Mouse (Mus musculus): ENCODE measurements around the gene Usp25.

Gene Usp25

DNA sequence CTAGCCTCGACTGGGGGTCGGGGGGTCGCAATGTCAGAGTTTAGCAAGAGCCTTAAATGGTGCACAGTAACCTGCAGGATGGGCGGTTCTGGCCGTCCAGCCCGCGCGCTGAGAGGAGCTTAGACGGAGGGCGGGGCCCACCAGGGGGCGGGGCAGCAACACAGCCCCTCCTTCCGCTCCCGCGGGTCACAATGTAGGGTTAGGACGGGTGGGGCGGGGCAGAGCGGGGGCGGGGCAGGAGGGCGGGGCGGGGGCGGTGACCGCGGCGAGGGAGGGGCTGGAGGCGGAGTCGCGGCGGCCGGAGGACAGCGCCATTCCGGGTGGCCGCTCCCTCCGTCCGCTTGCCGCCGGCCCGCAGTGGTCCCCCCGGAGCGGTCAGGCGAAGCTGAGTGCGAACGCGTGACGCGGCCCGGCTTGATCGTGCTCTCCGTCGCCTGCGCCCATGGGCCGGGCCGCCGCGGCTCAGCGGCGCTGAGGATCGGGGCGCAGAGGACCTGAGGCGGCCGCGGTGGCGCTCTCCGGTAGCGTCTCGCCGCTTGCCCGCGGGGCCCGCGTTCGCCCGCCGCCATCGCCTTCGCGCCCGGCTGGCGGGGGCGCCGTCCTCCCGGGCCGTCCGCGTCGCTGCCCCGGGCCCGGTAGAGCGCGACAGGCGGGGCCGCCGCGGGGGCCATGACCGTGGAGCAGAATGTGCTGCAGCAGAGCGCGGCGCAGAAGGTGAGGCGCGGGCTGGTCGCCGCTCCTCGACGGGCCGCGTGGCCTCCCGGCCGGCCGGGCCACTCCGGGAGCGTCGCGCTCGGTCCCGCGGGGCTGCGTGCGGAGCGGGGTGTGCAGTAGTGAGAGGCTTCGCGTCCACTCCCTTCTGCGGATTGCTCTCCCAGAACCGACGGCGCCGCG is at the start of gene Usp25:
TSS of gene Usp25 (plus strand) at position 280 of the 894 bp plus-strand sequence.
- DNase-seq, result peak; percentile 97

DNA sequence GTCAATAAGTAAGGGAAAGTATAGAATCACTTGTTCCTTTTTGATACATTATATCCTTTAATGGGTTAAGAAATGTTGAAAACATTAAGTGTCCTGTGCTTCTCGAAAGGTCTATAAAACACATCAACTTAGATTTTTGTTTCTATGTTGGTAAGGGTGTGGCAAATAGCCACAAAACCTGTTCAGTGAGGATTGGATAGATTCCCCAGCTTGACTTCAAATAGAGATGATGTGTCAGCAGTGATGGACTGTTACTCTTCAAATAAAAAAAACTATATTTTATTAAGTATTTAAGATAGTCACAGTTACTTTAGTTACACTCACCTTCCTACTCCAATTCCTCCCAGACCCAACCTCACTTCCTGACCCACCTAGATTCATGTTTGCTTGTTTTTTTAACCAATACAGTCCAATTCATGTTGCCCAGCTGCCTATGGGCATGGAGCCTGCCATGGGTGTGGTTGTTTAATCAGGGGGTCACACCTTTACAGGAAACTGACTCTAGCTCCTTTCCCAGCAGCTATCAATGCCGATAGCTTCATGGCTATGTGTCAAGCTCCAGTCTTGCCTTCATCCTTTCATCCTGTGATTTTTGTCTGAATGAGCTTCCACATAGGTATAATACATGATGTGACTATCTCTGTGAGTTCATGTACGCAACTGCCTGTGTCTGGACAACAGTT is 45.8 kb upstream of the Usp25 start:
- peak; percentile 15 for DNase-seq

DNA sequence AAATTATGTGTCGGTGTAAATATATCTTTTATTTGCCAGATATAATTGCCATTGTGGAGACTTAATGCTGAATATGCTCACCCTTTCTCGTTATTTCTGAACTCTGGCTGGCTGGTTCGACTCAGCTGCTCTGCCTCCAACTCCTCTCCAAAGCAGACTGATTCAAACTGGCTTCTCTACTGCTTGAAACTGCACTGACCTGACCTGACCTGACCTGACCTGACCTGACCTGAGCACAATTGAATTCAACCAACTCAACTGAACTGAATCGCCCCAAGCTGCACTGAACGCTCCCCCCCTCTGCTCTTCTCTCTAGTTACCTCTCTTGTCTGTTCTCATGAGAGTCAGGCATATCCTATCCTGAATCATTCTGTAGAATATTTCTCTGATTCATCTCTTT is 42.3 kb upstream of the Usp25 start:
- DNase-seq, result no peak

DNA sequence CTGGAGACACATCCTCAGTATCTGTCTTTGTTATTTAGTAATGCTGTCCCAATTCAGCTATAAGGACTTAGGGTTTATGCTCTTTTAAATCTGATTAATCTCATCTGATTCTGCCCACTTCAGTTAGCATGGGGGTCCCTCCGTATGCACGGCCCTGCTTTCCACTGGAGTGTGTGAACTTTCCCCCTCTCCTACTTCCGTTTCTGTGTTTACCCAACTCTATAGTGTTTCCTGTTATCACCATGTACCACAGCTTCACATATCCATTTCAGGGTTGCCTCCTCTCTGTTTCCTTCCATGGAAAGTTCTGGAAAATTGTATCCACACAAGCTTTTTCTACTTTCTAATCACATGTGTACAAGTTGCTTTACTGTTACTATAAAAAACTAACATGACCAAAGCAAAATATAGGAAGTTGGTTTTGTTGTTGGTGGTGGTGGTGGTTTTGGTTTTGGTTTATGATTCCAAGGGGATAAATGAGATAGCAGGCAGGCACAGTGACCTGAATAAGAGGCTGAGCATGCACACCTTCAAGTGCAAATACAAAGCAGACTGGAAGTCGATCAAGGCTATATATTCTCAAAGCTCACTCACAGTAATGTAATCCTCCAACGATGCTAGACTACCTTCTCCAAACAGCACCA is 36.6 kb upstream of the Usp25 start:
- no peak for DNase-seq

DNA sequence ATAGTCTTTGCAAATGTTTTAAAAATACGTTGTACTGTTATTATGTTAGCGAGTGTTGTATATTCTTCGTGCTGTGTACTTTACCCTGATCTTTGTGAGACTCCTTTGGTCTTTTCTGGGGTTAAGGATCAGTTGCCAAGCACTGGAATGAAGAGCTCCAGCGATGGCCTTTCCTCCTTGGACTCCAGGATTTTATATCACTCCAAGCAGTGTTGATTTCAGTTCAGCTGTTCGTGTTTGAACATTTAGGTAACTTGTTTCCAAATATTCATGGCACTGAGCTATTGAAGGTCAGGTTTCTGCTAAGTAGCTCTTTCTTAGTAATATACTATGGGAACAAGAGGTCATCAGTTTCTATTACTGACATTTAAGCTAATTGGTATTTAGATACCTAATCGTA is 29.8 kb upstream of the Usp25 start:
- DNase-seq, result no peak

DNA sequence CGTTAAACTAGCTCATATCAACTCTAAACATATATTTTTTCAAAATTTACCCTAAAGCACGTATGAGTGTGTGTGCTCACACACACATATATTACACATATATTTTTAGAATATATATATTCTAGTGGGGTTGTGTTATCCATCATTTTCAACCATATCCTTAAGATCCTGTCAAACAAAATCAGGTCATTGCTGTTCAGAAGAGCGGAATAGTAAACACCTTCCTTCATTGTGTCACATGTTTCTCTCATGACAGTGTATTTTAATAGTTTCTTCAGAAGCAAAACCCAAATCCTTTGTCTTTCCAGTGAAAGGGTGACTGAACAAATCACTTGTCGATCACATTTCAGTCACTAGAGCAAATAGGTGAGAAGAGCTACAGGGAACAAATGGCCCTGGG is 25.8 kb upstream of the Usp25 start:
- DNase-seq, result no peak

DNA sequence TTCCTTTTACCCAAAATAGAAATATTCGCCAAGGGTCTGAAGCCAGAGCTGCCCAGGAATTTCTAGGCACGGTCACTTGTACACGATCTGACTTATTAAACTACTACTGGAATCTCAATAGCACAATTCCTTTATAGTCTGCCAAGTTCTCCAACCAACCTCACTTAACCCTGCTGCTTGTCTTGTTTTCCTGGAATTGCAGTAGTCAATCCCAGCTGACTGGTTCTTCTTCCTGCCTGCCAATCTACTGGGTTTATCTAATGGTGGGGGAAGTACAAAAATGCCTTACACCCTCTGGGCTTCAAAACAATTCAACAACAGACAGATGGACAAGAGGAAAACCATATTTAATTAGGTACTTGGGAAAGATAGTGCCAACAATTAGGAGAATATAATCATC is 9.6 kb upstream of the Usp25 start:
- no peak for DNase-seq

DNA sequence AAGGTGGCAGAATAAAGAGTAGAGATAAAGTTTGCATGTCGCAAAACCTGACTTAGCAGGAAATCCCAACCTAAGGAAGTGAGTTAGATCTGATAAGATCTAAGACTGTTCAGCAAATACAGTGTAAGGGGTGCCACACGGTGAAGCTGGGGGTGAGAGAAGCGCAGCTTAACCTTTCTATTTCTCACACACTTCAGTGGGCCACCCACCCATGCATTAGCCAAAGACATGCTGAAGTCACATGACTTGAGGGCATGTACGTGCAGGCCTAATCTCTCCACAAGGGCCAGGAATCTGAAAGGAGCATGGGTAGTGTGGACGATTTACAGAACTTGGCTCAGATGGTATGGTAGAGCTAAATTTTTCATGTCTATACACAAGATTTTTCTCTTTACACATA is 4.3 kb upstream of the Usp25 start:
- DNase-seq, result no peak

DNA sequence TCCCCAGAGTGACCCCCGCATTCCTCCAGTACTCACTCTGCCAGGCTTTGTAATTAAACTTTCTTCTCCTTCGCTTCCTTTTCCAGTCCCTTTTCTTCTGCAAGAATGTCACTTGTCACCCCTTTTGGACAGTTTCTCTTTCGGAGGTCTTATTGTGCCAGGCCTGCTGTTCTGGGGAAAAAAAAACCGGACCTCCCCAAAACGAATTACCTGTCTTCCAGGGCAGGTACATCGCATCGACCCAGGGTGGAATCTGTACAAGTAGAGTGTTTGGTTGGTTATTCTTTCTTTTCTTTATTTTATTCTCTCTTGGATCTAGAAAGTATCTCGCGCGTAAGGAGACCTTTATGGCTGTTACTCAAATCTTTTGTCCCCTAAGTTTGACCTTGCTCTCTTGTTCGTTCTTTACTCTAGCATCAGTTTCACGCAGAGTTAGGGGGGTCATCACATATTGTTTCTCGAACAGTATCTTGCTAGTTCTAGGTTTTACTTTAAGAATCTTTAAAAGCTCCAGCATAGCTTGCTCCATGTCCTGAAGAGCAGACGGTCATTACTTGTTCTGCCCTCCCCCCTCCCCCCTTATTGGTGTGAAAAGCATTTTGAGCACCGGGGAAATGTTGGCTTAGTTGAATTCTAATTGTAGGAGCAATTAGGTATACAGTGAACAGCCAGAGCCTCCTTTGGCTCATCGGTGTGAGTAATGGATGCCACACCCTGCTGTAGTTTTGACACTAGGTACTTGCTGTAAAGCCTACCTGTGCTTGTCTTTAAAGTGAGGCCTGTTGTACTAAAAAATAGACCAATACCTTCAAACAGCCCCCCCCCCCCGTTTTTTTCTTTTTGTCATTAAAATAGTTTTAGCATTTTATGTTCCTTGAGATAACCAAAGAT is 1.1 kb downstream of the Usp25 start:
- peak; percentile 61 for DNase-seq

DNA sequence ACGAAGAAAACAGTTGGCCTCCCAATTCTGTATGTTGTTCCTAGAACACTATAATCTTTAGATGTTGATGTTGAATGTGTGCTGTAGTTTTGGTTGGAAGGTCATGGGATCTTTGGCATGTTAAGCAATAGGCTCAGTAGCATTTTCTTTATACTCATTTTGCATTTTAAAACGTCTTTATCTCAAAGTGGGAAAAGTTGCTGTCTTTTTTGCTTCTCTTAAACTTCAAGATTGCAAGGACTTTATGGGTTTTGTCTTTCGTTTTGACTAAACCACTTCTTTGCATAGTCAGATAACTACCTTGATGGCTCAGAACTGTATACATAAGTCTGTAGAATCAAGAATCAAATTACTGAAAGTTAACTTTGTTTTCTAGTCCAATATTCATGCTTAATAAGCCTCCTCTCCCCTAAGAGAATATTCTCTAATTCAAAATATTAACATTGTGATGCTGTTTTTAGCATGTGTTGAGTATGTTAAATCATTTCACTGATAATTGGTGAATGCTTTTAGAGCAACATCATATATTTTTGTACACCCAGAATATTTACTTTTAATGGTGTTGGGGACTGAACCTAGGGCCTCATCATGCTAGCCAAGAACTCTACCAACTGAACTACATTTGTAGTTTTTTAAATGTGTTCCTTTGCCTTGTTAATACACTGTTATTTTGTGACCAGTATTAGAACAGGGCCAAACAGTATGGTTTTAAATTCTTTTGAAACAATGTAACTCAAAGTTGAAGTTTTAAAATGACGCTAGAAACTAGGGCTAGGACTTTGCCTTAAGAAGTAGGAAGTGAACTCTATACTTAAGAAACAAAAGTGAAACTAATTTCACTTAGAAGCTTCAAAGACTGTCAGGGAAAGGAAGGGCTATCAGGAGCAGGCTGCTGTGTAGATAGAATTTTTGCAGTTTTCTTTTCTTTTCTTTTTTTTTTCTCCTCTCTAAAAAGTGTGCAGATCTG is 2.2 kb downstream of the Usp25 start:
- DNase-seq, result no peak

DNA sequence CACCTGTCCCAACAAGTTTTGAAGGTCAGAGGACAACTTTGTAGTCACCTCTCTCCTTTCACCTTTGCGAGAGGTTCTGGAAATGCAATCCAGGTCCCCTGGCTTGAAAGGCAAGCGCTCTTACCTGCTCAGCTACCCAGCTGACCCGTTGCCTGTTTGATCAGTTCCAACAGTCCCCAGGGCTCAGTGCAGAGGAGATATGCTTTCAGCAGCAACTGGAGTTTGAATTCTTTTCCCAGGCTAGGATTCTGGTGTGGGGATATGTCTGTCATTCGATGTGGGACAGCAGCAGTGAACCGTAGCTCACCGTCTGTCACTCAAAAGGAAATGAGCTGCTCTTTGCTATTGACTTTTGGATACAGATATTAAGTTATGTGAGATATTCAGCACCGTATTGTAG is 4.4 kb downstream of the Usp25 start:
- DNase-seq, result no peak

DNA sequence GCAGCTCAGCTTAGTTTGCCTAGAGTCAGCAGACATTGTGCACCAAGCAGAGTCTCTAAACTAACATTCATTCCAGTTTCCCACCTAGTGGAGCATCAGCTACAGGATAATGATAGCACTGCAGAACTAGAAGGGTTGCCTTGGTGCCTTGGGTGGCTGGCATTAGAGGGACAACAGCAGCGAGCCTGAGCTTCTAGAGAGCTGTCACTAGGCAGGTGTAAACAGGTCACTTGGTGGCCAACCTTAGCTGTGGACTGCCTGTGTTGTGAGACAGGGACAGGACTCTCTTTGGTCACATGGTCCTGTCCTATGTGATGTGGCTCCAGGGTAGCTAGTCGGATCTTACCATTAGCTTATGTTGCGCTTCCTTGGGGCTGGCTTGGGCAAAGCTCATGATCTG is 6.7 kb downstream of the Usp25 start:
- no peak for DNase-seq

DNA sequence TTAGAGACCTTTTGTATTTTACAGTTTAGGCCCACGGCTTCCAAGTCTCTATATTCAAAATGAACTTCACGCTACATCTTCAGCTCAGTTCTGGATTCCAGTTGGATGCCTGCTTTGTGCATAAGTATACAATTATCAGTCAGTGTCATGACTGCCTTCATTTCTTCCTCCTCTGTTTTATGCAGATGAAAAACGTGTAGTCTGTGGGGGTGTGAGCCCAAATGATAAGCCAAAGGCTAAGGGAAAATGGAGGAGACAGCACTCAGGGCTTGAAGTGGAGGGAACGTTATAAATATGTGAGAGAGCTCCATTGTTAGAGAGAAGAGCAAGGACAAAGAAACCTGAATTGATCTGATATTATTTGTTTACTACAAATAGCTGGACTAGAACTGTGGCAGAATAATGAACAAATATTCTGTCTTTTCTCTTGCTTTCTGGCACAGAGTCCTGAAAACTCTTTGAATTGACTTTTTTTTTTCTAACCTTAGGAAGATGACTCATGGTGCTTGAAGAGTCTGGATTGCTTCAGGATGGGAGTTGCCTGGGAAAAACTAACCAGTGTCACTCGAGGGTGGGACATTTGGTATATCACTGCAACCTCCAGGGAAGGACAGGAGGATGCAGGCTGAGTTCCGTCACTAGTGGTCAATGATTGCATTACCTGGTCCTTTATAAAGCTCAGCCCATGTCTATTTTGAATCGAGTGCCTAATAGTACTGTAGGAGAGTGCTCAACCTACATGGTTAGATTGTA is 10.3 kb downstream of the Usp25 start:
- DNase-seq, result peak; percentile 33

DNA sequence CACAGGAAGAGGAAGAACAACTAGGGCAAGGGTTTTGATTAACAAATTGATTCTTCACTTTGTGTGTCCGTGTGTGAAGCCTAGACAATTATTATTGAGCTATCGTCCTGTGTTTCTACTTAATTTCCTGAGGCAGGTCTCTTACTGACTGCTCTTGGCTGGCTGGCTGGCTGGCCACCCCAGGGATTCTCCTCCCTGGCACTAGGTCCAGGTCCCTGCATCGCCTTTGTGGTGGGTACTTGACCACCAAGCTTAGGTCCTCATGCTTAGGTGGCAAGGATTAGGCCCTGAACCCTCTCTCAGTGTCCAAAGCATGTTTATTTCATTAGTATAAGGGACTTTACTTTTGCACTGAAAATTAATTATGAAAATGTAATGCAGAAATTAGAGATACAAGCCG is 12.6 kb downstream of the Usp25 start:
- DNase-seq, result no peak

DNA sequence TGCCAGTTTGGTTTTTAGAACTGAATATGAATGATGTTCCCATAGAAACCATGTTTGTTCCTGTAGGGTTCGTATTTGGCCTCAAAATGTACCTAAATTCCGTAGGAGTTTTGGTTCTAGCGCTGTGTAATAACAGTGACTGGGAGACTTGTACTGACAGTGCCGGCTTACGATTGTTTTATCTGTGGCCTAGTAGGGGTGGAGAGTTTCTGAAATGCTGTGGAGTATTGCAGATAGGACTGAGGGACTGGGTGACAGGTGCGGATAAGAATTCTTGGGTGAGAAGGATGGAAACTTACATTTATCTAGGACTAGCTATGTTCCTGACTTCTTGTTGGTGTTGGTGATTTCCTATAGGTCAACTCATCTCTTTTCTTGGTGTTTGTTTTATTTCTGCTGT is 13.4 kb downstream of the Usp25 start:
- peak; percentile 79 for DNase-seq

DNA sequence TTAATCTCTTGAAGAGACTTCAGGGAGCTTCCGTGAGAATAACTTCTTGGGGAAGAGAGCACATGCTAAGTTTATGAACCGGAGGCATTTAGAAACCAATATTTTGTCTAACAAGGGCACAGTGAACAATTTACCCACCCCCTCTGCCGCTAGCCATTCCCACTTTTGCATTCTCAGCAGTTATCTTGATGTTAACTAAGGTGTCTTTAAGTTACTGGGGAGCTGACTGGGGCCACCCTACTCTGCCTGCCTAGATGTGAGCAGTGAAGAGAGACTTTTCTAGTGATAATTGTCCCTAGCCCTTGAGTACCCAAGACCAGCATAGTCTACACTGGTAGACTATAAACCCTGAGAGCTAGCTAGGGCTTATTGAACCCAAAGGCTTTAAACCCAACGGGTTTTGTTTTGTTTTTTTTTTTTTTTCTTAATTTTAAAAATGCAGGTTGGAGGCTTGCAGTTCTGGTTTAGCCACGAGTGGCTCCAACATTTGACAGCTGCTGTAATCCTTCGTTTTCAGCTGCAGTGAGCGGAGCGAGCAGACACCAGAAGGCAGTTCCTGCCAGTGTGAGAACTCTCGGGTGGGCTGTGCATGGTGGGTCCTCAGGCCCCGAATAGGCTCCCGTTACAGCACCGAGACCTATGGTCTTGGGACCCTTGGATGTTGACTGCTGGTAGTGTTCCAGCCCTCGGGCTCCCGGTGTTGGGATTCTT is 14.6 kb downstream of the Usp25 start:
- DNase-seq, result peak; percentile 76

DNA sequence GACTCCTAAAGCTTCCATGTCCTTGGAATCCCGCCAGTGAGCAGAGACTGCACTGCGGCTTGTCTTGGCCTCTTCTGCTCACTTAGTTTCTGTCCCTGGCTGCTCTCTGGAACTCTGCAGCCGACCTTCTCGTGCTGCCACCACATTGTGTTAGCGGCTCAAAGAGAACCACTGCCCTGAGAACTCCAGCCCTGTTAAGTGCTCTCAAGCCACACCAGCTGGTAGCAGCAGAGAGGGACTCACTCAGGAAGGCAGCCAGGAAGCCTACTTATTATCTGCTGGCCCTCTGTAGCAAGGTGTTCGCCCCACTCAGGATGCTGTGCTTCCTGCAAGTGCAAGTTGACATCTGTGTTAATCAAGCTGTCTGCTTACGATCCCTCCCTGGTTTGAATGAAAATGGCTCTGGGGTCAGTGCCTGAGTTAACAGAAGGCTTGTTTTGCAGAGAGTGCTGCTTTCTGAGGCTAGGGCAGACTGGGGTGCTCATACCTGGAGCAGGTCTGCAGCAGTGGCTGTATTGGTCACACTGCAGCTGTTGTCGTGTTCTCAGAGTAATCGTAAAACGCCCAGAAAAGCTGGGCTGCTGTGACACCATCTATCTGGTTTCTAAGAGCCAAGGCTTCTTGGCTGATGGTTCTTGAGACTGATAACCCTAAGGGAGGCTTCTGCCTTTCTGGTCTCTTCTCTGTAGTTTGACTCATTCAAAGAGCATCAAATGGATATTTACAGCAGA is 15.3 kb downstream of the Usp25 start:
- peak; percentile 68 for DNase-seq

DNA sequence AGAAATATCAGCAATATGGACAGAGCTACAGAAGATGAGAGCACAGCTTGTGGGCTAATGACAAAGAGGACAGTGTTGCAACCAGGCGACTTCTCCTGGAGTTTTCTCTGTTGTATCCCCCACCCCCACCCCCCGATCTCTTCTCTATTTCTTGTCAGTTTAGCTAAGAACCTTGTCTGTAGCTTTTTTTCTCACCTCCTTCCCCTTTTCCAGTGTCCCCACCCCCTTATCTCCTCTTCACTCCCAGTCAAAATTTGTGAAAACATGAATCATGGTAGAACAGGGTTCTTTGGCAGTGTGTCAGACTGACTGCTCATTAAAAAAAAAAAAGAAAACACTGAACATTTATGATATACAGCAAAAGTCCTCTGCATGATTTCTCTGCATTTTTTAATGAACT is 16.9 kb downstream of the Usp25 start:
- no peak for DNase-seq

DNA sequence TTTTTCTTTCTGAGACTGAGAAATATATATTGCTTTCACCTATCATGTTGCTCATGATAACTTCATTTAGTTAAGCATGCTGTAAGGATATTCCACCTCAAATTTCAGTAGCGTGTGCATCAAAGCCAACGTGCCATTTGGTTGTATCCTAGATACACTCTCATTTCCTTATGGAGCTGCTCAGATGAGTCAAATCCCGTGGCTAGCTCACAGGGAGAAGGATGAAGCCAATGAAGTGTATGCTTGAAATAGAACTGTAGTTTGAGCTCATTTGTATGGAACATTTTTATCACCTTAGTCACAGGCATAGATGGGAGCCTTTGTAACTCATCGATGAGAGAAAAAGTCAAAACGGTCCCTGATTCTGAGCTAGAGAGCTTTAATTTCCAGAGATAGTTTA is 20.8 kb downstream of the Usp25 start:
- DNase-seq, result no peak
